10 mouse cellular contexts compared by ENCODE assay signal in the genomic region with DNA sequence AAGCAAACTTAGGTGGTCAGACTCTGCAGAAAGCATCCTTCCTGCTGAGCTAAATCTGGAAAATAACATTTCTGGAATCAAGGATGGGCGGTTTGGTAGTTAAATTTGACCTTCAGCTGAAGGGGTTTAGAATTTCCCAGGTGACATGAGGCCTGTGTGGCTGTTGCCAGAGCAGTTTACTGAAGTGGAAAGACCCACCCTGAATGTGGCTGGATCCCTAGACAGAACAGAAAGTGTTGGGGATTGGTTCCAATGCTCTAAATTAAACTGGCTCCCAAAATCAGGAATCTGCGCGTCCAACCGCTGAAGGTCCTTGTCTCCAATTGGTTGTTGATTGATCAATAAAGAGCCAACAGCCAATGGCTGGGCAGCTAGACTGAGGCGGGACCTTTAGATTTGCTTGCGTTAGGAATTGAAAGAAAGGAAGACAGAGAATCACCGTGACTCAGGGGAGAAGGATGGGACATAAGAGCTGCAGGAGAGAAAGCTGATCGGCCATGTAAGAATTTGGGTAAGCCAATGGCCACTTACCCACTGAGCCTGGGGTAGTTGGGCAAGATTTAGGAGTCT. TPM values are rescaled to one million over a fixed set of nuclear protein-coding genes. Genes with fewer than 3 reads are reported as not detected.
DNase-seq lines count a peak whose midpoint lies in the region; ATAC-seq lines count a peak whose summit lies in the region.
"Had no signal": no experiment of that assay in that cellular context is flagged by ENCODE, and none has a peak within 500 bp of the region (broad histone marks: within the 10 kb centered on the region; RNA-seq: fewer than 3 reads in every experiment).

No protein-coding gene starts in this region.

- H3K4me3 ChIP-seq in heart, embryonic 16.5 days (ENCODE audit: low read length), result no peak overlapping the region
- H3K4me3 ChIP-seq in forebrain, embryonic 14.5 days (ENCODE audit: low read depth, low read length), result no peak overlapping the region
- H3K4me3 ChIP-seq in midbrain, embryonic 12.5 days, result peak overlapping the region; percentile 18; the same call in 1 of the 2 replicates
- H3K4me3 ChIP-seq: liver, embryonic 13.5 days had no signal

- H3K27ac ChIP-seq in heart, embryonic 16.5 days (ENCODE audit: low read length), result no peak overlapping the region
- no peak overlapping the region for H3K27ac ChIP-seq in forebrain, embryonic 14.5 days (ENCODE audit: low read depth, low read length)
- H3K27ac ChIP-seq in midbrain, embryonic 12.5 days (replicated peaks), result no peak overlapping the region
- H3K27ac ChIP-seq: liver, embryonic 13.5 days had no signal

- no peaks in the 10 kb centered on the region for H3K9me3 ChIP-seq in heart, embryonic 16.5 days (replicated peaks; ENCODE audit: control insufficient read depth, low read length)
- no peaks in the 10 kb centered on the region for H3K9me3 ChIP-seq in forebrain, embryonic 14.5 days (replicated peaks; ENCODE audit: control insufficient read depth, low read length)
- no peaks in the 10 kb centered on the region for H3K9me3 ChIP-seq in midbrain, embryonic 12.5 days
- H3K9me3 ChIP-seq: liver, embryonic 13.5 days had no signal

- ATAC-seq in heart, embryonic 16.5 days (replicated peaks; ENCODE audit: extremely low read depth, insufficient read depth, low FRiP score), result no peak
- peak; percentile 55; the same call in 1 of the 2 replicates for ATAC-seq in forebrain, embryonic 14.5 days
- ATAC-seq in midbrain, embryonic 12.5 days (ENCODE audit: low FRiP score, low read depth), result no peak

- no peaks in the 10 kb centered on the region for H3K27me3 ChIP-seq in heart, embryonic 16.5 days (ENCODE audit: control insufficient read depth, insufficient read depth, low read length)
- no peaks in the 10 kb centered on the region for H3K27me3 ChIP-seq in forebrain, embryonic 14.5 days (replicated peaks; ENCODE audit: control insufficient read depth, insufficient read depth, low read length)
- H3K27me3 ChIP-seq in midbrain, embryonic 12.5 days, result no peaks in the 10 kb centered on the region
- H3K27me3 ChIP-seq: liver, embryonic 13.5 days had no signal

- 0 out of 2 replicates have a peak overlapping the region, but pooled peaks have one; percentile 5 for H3K4me2 ChIP-seq in heart, embryonic 16.5 days (ENCODE audit: low read depth, low read length)
- H3K4me2 ChIP-seq in forebrain, embryonic 14.5 days (ENCODE audit: low read length), result peak overlapping the region; percentile 16; the same call in 1 of the 2 replicates
- H3K4me2 ChIP-seq in midbrain, embryonic 12.5 days (replicated peaks), result peak overlapping the region; percentile 33
- H3K4me2 ChIP-seq: liver, embryonic 13.5 days had no signal

- no peaks in the 10 kb centered on the region for H3K4me1 ChIP-seq in heart, embryonic 16.5 days (ENCODE audit: control insufficient read depth, insufficient read depth, low read length)
- H3K4me1 ChIP-seq in forebrain, embryonic 14.5 days (ENCODE audit: control insufficient read depth, insufficient read depth, low read length), result no peaks in the 10 kb centered on the region
- H3K4me1 ChIP-seq in midbrain, embryonic 12.5 days, result no peaks in the 10 kb centered on the region
- H3K4me1 ChIP-seq: liver, embryonic 13.5 days had no signal

- H3K36me3 ChIP-seq in heart, embryonic 16.5 days (ENCODE audit: control insufficient read depth, insufficient read depth), result no peaks in the 10 kb centered on the region
- H3K36me3 ChIP-seq in forebrain, embryonic 14.5 days (ENCODE audit: control insufficient read depth, insufficient read depth, low read length), result no peaks in the 10 kb centered on the region
- H3K36me3 ChIP-seq in midbrain, embryonic 12.5 days, result no peaks in the 10 kb centered on the region
- H3K36me3 ChIP-seq: liver, embryonic 13.5 days had no signal

- DNase-seq in heart, adult 9 months (ENCODE audit: low spot score in 2 of 2), result no peak
- DNase-seq in R1 (ENCODE audit: low read depth, low spot score), result peak; percentile 91
- DNase-seq in forebrain, embryonic 14.5 days (ENCODE audit: low spot score), result peak; percentile 49
- DNase-seq in left cerebral cortex, adult 11 months (ENCODE audit: low spot score), result no peak
- DNase-seq in thymus, postnatal 4 days, result no peak
- DNase-seq in lung, postnatal 10 days, result no peak
- DNase-seq: cerebellum, adult 18-20 months; liver, embryonic 13.5 days had no signal

- WGBS in heart, embryonic 16.5 days, result 53% methylated on average over 8 of the region's 8 CpGs
- WGBS in forebrain, embryonic 14.5 days, result 48% methylated on average over 8 of the region's 8 CpGs
- 39% methylated on average over 8 of the region's 8 CpGs for WGBS in midbrain, embryonic 12.5 days

- no peak overlapping the region for H3K9ac ChIP-seq in heart, embryonic 16.5 days (ENCODE audit: low read length)
- no peak overlapping the region for H3K9ac ChIP-seq in forebrain, embryonic 14.5 days (ENCODE audit: low read length)
- H3K9ac ChIP-seq in midbrain, embryonic 12.5 days (replicated peaks), result no peak overlapping the region
- H3K9ac ChIP-seq: liver, embryonic 13.5 days had no signal

RNA-seq across cellular contexts. Expression of a gene that starts 11.5 kb away (rescaled TPM):
- polyA plus RNA-seq in heart, embryonic 16.5 days (2015; fragmentation: Nextera tagmentation; extraction: Ambion mirVana), result 34.5 and 40.3 TPM in 2 replicates
- 34.0 and 41.4 TPM in 2 replicates for polyA plus RNA-seq in forebrain, embryonic 14.5 days (2014; fragmentation: Nextera tagmentation; extraction: Ambion mirVana)
- 41.5 and 42.3 TPM in 2 replicates for polyA plus RNA-seq in midbrain, embryonic 12.5 days (2016; fragmentation: Nextera tagmentation; extraction: Ambion mirVana)

RNA-seq across cellular contexts. Expression of a gene that starts 34.2 kb away (rescaled TPM):
- polyA plus RNA-seq in heart, embryonic 16.5 days (2015; fragmentation: Nextera tagmentation; extraction: Ambion mirVana), result 0.46 and 1.4 TPM in 2 replicates
- 4.9 and 9.0 TPM in 2 replicates for polyA plus RNA-seq in forebrain, embryonic 14.5 days (2014; fragmentation: Nextera tagmentation; extraction: Ambion mirVana)
- 0.96 and 1.5 TPM in 2 replicates for polyA plus RNA-seq in midbrain, embryonic 12.5 days (2016; fragmentation: Nextera tagmentation; extraction: Ambion mirVana)

Comparison
In these comparisons a context has a peak if more than half of its experiments do, and no peak if none do; other contexts are left out.
1. DNase-seq: peak in R1 (single experiment) and forebrain, embryonic 14.5 days (single experiment); none in heart, adult 9 months (0 of 2), left cerebral cortex, adult 11 months (single experiment), thymus, postnatal 4 days (single experiment) and lung, postnatal 10 days (single experiment).
2. Peak in every context shown above with its lines, with median percentiles within 50 percentile points of each other: H3K4me2 ChIP-seq.